Mouse (Mus musculus) common myeloid progenitor, adult 5-6 weeks (primary cell): ENCODE measurements around the gene Gper1. TPM values are rescaled to one million over a fixed set of nuclear protein-coding genes. Genes with fewer than 3 reads are reported as not detected.

Experiments
- ATAC-seq: replicated peaks from 2 replicates; pipeline ENCODE4 v1.8.0; 2016; ENCODE audit warnings: low read depth, mild to moderate bottlenecking, moderate TSS enrichment, inconsistent platforms; ENCODE audit not compliant: poor library complexity, severe bottlenecking
- total RNA-seq: library from RNA; stranded (forward); fragments of 200-1000, 187-1606 nt; gene quantifications from 2 replicates; pipeline ENCODE4 v1.2.3, GENCODE M21; 2017

The Gper1 gene
- total RNA-seq: not detected in 2 replicates

DNA sequence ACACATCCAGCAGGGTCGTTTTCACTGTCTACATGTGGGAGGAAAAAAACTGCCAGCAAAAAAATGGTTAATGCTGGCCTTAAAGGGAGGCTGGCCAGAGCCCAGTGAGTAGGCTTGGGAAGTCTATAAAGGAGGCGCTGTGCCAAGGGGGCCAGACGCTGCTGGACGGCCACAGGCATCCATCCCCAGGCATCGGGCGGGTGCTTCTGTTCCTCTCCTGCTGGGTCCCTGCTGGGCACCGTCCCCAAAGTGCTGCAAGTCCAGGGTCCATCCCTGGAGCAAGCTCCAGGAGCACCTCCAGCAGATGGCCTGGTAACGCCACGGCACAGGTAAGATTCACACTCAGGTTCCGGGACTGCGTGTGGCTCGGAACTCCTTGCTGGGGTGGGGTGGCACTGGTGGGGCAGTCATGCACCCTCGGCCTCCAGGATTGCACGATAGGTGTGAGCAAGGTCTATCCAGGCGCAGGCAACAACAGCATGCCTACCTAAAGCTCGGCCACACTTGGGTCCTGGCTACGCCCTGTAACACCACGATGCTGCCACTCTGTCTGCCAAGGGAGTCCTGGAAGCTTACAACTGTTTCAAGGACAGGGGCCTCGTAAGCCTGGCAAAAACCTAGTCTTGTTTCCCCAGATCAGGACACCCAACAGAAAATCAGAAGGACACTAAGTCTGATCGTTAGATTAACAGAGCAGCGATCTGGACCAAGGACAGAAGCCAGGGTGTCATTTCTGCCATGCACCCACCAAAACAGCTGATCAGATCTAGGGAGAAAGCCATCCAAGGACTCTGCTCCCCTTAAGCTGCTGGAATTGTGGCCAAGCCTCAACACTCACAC, at the start of gene Gper1:
TSS of gene Gper1 (plus strand) at position 126 of the 840 bp plus-strand sequence.
- no peak for ATAC-seq

- ATAC-seq: no peak
Observed at GRCm38 (mm10) chr5:139373889-139374444, 49.0 kb upstream of the Gper1 start.

- ATAC-seq: no peak
Observed at GRCm38 (mm10) chr5:139374841-139375240, 48.1 kb upstream of the Gper1 start.

- ATAC-seq: peak; percentile 34
Observed at GRCm38 (mm10) chr5:139377468-139378270, 45.3 kb upstream of the Gper1 start, which contains the start of gene Gpr146. Gene Gpr146, plus strand, starts transcription at chr5:139377697.

DNA sequence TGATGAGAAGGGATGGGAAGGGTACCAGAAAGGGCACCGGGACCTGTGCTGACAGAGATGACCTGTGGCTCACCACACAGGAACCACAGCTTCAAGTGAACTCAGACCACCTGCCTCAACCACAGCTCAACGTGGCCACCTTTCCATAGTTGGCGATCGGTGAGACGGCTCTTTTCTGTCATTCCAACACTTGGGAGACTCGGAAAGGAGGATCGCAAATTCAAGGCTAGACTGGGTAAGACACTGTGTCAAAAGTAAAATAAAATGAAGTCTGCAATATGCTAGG, 44.7 kb upstream of the Gper1 start:
- ATAC-seq: no peak

GRCm38 (mm10) chr5:139378986-139379629, 43.8 kb upstream of the Gper1 start:
- no peak for ATAC-seq

- peak; percentile 4; the same call in 1 of the 2 replicates for ATAC-seq
Observed at GRCm38 (mm10) chr5:139379771-139380384, 43.1 kb upstream of the Gper1 start.

- peak; percentile 36 for ATAC-seq
Observed at GRCm38 (mm10) chr5:139380385-139381248, 42.3 kb upstream of the Gper1 start.

- no peak for ATAC-seq
Observed at GRCm38 (mm10) chr5:139381586-139382513, 41.1 kb upstream of the Gper1 start.

DNA sequence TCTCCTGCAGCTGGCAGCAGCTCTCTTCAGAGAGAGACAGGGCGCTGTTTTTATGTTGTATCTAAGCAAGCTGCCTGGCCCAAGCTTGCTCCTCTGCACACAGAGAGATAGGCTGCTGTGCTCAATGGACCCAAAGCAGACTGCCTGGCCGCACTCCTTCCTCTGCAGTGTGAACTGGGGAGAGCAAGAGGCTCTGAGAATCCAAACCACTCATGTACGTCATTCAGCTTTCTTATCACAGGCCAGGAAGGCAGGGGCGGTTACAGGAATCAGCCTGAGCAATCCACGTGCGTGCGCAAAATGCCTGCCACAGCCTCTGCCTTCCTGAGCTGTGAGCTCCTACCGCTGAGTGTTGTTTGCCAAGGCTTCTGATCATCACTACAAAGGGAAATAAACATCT, 40.2 kb upstream of the Gper1 start:
- ATAC-seq: peak; percentile 66

DNA sequence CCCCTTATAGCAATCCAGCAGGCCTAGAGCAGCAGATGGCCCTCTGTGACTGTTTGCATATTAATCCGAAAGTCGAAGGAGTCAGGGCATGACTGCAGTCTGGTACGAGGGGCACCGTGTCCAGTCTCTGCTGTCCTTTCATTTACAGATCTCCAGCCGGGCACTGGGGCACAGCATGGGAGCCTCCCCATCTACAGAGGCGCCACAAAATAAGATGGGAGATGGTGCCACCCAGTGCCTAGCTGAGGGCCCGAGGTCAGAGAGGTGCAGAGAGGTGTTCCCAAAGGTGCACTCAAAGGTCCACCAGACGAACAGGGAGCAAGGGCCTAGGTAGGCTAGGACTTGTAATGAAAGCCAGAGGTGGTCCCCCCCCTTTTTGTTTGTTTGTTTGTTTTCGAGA, 39.7 kb upstream of the Gper1 start:
- 0 out of 2 replicates have a peak, but pooled peaks have one; percentile 1 for ATAC-seq

DNA sequence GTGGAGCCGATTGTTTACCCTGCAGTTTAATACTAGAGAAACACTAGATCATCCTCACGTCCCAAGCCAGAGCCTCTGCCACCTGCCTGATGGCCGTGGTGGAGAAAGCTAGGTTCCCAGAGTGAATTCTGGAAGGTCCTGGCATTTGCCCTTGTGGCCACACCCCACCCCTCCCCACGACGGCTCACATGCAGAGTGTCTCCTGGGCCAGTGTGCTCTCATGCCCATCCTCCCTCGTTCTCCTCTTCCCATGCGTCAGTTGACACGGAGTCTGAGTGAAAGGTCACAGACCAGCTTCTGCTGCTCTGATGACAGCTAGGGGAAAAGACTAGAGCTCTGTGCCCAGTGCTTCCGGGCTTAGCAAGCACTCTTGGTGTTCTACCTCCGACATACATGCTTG, 38.4 kb upstream of the Gper1 start:
- no peak for ATAC-seq

- no peak for ATAC-seq
Observed at GRCm38 (mm10) chr5:139386047-139386446, 36.9 kb upstream of the Gper1 start.

- no peak for ATAC-seq
Observed at GRCm38 (mm10) chr5:139387329-139388194, 35.4 kb upstream of the Gper1 start.

- no peak for ATAC-seq
Observed at GRCm38 (mm10) chr5:139388195-139388570, 34.8 kb upstream of the Gper1 start.

- ATAC-seq: peak; percentile 34
Observed at GRCm38 (mm10) chr5:139388694-139389675, 34.0 kb upstream of the Gper1 start.
